Comparison of ENCODE assay signal across 8 mouse cellular contexts in the genomic region with DNA sequence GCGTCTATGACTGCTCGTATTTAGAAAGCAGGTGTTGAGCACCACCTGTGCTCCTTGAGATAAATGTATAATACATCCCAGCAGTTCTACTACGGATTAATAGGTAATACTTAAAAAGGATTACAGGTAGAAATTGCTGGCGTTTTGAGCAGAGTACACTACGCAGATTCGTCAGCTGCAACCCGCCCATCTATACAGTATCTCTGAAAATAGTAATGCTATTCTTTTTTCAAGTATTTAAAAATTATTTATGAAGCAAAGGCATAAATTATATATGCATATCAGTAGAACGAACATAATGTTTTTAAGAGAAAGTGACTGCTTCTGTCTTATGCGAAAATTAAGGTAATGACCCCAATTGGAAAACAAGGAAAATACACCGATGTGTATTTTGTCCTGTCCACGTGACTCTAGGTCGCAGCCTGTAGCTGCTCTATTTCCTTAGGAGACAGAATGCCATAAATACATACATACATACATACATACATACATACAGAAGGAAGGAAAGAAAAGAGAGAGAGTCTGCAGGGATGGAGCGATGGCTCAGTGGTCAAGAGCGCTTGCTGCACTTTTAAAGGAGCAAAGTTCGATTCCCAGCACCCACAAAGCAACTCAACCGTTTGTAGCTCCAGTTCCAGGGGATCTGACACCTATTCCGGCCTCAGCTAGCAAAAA. TPM values are rescaled to one million over a fixed set of nuclear protein-coding genes. Genes with fewer than 3 reads are reported as not detected.
A peak's percentile ranks its signal among the peaks of the same experiment; 100 is the strongest.
DNase-seq lines count a peak whose midpoint lies in the region; ATAC-seq and TF ChIP-seq lines count a peak whose summit lies in the region.

No protein-coding gene starts in this region.

- no peak for ATAC-seq in cerebellum, adult (ENCODE audit: insufficient number of reproducible peaks, low FRiP score, low TSS enrichment)
- peak; percentile 48 for ATAC-seq in intestine, postnatal 0 days
- peak; percentile 48 for ATAC-seq in neural tube, embryonic 13.5 days (ENCODE audit: low read depth)
- ATAC-seq in monocyte, adult 5-6 weeks (replicated peaks; ENCODE audit: insufficient number of reproducible peaks, low FRiP score, low TSS enrichment, poor library complexity, severe bottlenecking): no peak

- peak overlapping the region; percentile 80 for H3K4me3 ChIP-seq in cerebellum, adult 2 months (replicated peaks; ENCODE audit: insufficient read depth, low read depth, low read length)
- peak overlapping the region; percentile 37 for H3K4me3 ChIP-seq in thymus, adult 2 months (ENCODE audit: control insufficient read depth, insufficient read depth, low read length)
- peak overlapping the region; percentile 86 for H3K4me3 ChIP-seq in intestine, postnatal 0 days (ENCODE audit: low read depth, low read length)
- H3K4me3 ChIP-seq in neural tube, embryonic 13.5 days: peak overlapping the region; percentile 80

- no peaks in the 10 kb centered on the region for H3K9me3 ChIP-seq in intestine, postnatal 0 days (ENCODE audit: control insufficient read depth)
- no peaks in the 10 kb centered on the region for H3K9me3 ChIP-seq in neural tube, embryonic 13.5 days

- no peak overlapping the region for H3K27ac ChIP-seq in cerebellum, adult 2 months (ENCODE audit: insufficient read depth, low read length)
- H3K27ac ChIP-seq in thymus, adult 2 months (ENCODE audit: control insufficient read depth, insufficient read depth, low read length): peak overlapping the region; percentile 62
- peak overlapping the region; percentile 70; the same call in 1 of the 2 replicates for H3K27ac ChIP-seq in intestine, postnatal 0 days (ENCODE audit: low read depth, low read length)
- peak overlapping the region; percentile 71 for H3K27ac ChIP-seq in neural tube, embryonic 13.5 days (replicated peaks)

- 1% methylated on average over 17 of the region's 17 CpGs for WGBS in cerebellum, adult 2 months
- under 1% methylated on average over 17 of the region's 17 CpGs for WGBS in thymus, adult 2 months
- WGBS in intestine, postnatal 0 days: 1% methylated on average over 17 of the region's 17 CpGs
- WGBS in neural tube, embryonic 13.5 days: under 1% methylated on average over 17 of the region's 17 CpGs

- no peak for TF ChIP-seq CTCF in cerebellum, adult 2 months (IDR thresholded peaks at IDR 0.05; ENCODE audit: borderline replicate concordance, insufficient read depth, low read depth, low read length)
- no peak for TF ChIP-seq CTCF in thymus, adult 2 months (IDR thresholded peaks at IDR 0.05; ENCODE audit: borderline replicate concordance, control insufficient read depth, extremely low read depth, insufficient read depth, low read length, poor library complexity)
- no peak for TF ChIP-seq CTCF in intestine, postnatal 0 days (IDR thresholded peaks at IDR 0.05; ENCODE audit: low read depth)

- TF ChIP-seq POLR2A in cerebellum, adult 2 months (IDR thresholded peaks at IDR 0.05; ENCODE audit: borderline replicate concordance, insufficient read depth, low read length): no peak
- no peak for TF ChIP-seq POLR2A in thymus, adult 2 months (IDR thresholded peaks at IDR 0.05; ENCODE audit: control insufficient read depth, extremely low read depth, insufficient read depth, low read length, poor library complexity)

- peak overlapping the region; percentile 66 for H3K4me2 ChIP-seq in intestine, postnatal 0 days (replicated peaks; ENCODE audit: low read depth)
- peak overlapping the region; percentile 55 for H3K4me2 ChIP-seq in neural tube, embryonic 13.5 days

- 0 out of 2 replicates have a peak overlapping the region, but pooled peaks have one; percentile 75 for H3K9ac ChIP-seq in intestine, postnatal 0 days (ENCODE audit: low read depth, low read length)
- H3K9ac ChIP-seq in neural tube, embryonic 13.5 days: peak overlapping the region; percentile 53

- no peak for DNase-seq in cerebellum, adult 2 months
- DNase-seq in thymus, adult 2 months: no peak
- no peak for DNase-seq in thymus, postnatal 25 days
- no peak for DNase-seq in thymus, postnatal 10 days (ENCODE audit: low spot score in 2 of 2)

- H3K4me1 ChIP-seq in cerebellum, adult 2 months (ENCODE audit: control insufficient read depth, insufficient read depth, low read length): no peaks in the 10 kb centered on the region
- peaks cover 12% of the 10 kb centered on the region for H3K4me1 ChIP-seq in thymus, adult 2 months (replicated peaks; ENCODE audit: control insufficient read depth, insufficient read depth, low read length)
- H3K4me1 ChIP-seq in intestine, postnatal 0 days (replicated peaks; ENCODE audit: control insufficient read depth, insufficient read depth, low read length): no peaks in the 10 kb centered on the region
- H3K4me1 ChIP-seq in neural tube, embryonic 13.5 days (replicated peaks): peaks cover 20% of the 10 kb centered on the region

- H3K27me3 ChIP-seq in cerebellum, adult 2 months (ENCODE audit: control insufficient read depth, insufficient read depth, low read length): no peaks in the 10 kb centered on the region
- H3K27me3 ChIP-seq in thymus, adult 2 months (ENCODE audit: control insufficient read depth, insufficient read depth, low read length): no peaks in the 10 kb centered on the region
- H3K27me3 ChIP-seq in intestine, postnatal 0 days (replicated peaks; ENCODE audit: control insufficient read depth, insufficient read depth, low read length): no peaks in the 10 kb centered on the region
- H3K27me3 ChIP-seq in neural tube, embryonic 13.5 days: no peaks in the 10 kb centered on the region

- no peaks in the 10 kb centered on the region for H3K36me3 ChIP-seq in thymus, adult 2 months (ENCODE audit: control insufficient read depth, insufficient read depth, low read length)
- H3K36me3 ChIP-seq in intestine, postnatal 0 days (ENCODE audit: control insufficient read depth, insufficient read depth): no peaks in the 10 kb centered on the region
- H3K36me3 ChIP-seq in neural tube, embryonic 13.5 days: no peaks in the 10 kb centered on the region

RNA-seq across cellular contexts. Expression of a gene that starts 0.6 kb away (rescaled TPM):
- polyA plus RNA-seq in cerebellum, adult 2 months (2012; rRNA removed): 16.2 and 17.2 TPM in 2 replicates
- 8.9 and 12.2 TPM in 2 replicates for polyA plus RNA-seq in thymus, adult 2 months (2012; rRNA removed)
- polyA plus RNA-seq in intestine, postnatal 0 days (2015; fragmentation: Nextera tagmentation; extraction: Ambion mirVana): 10.0 and 10.4 TPM in 2 replicates
- 36.0 and 40.5 TPM in 2 replicates for polyA plus RNA-seq in neural tube, embryonic 13.5 days (2015; fragmentation: Nextera tagmentation; extraction: Ambion mirVana)
- total RNA-seq in monocyte, adult 5-6 weeks (2017): 17.4 to 34.1 TPM (median 19.4 TPM) in 3 replicates

RNA-seq across cellular contexts. Expression of a gene that starts 5.5 kb away (rescaled TPM):
- polyA plus RNA-seq in cerebellum, adult 2 months (2012; rRNA removed): 0.21 TPM in 1 of 2 replicates, not detected in the other
- polyA plus RNA-seq in thymus, adult 2 months (2012; rRNA removed): 14.0 and 15.5 TPM in 2 replicates
- 0.39 and 0.42 TPM in 2 replicates for polyA plus RNA-seq in intestine, postnatal 0 days (2015; fragmentation: Nextera tagmentation; extraction: Ambion mirVana)
- polyA plus RNA-seq in neural tube, embryonic 13.5 days (2015; fragmentation: Nextera tagmentation; extraction: Ambion mirVana): 0.19 and 0.31 TPM in 2 replicates
- total RNA-seq in monocyte, adult 5-6 weeks (2017): 288 to 327 TPM (median 322 TPM) in 3 replicates

Comparison
In these comparisons a context has a peak if more than half of its experiments do, and no peak if none do; other contexts are left out.
1. ATAC-seq: peak in intestine, postnatal 0 days (single experiment) and neural tube, embryonic 13.5 days (single experiment); none in cerebellum, adult (single experiment) and monocyte, adult 5-6 weeks (single experiment).
2. RNA of a gene that starts 5.5 kb away (polyA plus RNA-seq): 14.0 to 15.5 TPM in thymus, adult 2 months; 0.39 to 0.42 TPM in intestine, postnatal 0 days, 0.19 to 0.31 TPM in neural tube, embryonic 13.5 days and 0.21 TPM in cerebellum, adult 2 months; every median in the first group is over 10 times any median in the second.
3. Peak in every context shown above with its lines, with median percentiles within 50 percentile points of each other: H3K4me3 ChIP-seq.